Mouse (Mus musculus) neural tube, embryonic 11.5 days (tissue): ENCODE data around the gene Olfr869. TPM values are rescaled to one million over a fixed set of nuclear protein-coding genes. Genes with fewer than 3 reads are reported as not detected.

Experiments
- ATAC-seq: fragments of 200-750 bp; cut with Nextera tagmentation; 2 replicates; pipeline ENCODE4 v1.8.0; 2017; ENCODE audit warnings: moderate number of reproducible peaks, mild to moderate bottlenecking, moderate TSS enrichment, moderate library complexity; ENCODE audit not compliant: insufficient read depth, low FRiP score, low TSS enrichment
- DNase-seq: peaks from one replicate; pipeline ENCODE4 v3.0.0-alpha.2; 2015; ENCODE audit warnings: low spot score
- H3K27ac ChIP-seq: fragments of 300-500 bp; sonication (generic); 2 replicates; pipeline ENCODE4 v1.5.1; 2014; ENCODE audit warnings: low read depth, mild to moderate bottlenecking, low read length
- H3K27me3 ChIP-seq: fragments of 300-500 bp; sonication (generic); 2 replicates; pipeline ENCODE4 v1.6.1; 2014; ENCODE audit warnings: mild to moderate bottlenecking, low read length, mixed read lengths; ENCODE audit not compliant: control insufficient read depth, insufficient read depth
- H3K36me3 ChIP-seq: fragments of 300-500 bp; sonication (generic); 2 replicates; pipeline ENCODE4 v1.6.1; 2014; ENCODE audit warnings: mild to moderate bottlenecking, low read length, moderate library complexity, mixed read lengths; ENCODE audit not compliant: control insufficient read depth, insufficient read depth
- H3K4me1 ChIP-seq: fragments of 300-500 bp; sonication (generic); 2 replicates; pipeline ENCODE4 v1.6.1; 2014; ENCODE audit warnings: low read length, mixed read lengths; ENCODE audit not compliant: control insufficient read depth, insufficient read depth
- H3K4me2 ChIP-seq: fragments of 300-500 bp; sonication (generic); 2 replicates; pipeline ENCODE4 v1.6.1; 2014; ENCODE audit warnings: low read depth, mild to moderate bottlenecking, moderate library complexity
- H3K4me3 ChIP-seq: fragments of 300-500 bp; sonication (generic); 2 replicates; pipeline ENCODE4 v1.5.1; 2014; ENCODE audit warnings: low read depth, low read length
- H3K9ac ChIP-seq: fragments of 300-500 bp; sonication (generic); 2 replicates; pipeline ENCODE4 v1.6.1; 2014; ENCODE audit warnings: mild to moderate bottlenecking, low read length
- H3K9me3 ChIP-seq: fragments of 300-500 bp; sonication (generic); 2 replicates; pipeline ENCODE4 v1.6.1; 2016; ENCODE audit warnings: low read length; ENCODE audit not compliant: control insufficient read depth
- WGBS: fragments of 180-500 bp; shearing (Covaris S2); extraction: QIAGEN DNeasy Blood & Tissue Kit; methylation state at CpG from one replicate; pipeline ENCODE4 v1.1.7; 2014; 5-methylcytosine and 5-hydroxymethylcytosine counted together
- polyA plus RNA-seq: library from polyadenylated mRNA; unstranded; fragments of >200 nt; fragmentation: Nextera tagmentation; extraction: Ambion mirVana; gene quantifications from 2 replicates; pipeline ENCODE4 v1.2.1, GENCODE M21; 2014

The Olfr869 gene
- polyA plus RNA-seq = not detected in 2 replicates

DNA sequence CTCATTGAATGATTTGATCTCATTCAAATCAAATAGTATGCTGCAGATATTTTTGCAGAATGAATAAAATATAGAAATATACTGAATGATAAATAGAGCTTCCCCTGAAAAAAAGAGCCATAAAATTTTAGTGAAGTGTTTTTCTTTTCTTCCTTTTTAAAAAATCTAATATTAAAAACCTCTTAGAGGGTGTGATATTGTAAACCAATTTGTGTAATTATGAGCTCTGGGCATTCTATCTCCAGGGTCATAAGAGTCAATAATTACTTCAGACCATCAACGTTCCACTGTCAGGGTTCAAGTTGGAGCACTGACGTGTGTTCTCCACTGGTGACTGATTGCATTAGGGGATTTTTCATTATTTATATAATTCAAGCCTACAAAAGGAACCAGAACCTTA is at the start of gene Olfr869:
Olfr869 (plus strand) TSS at position 301 of the 400 bp plus-strand sequence.
- Histone ChIP-seq H3K27ac (no peak within 1 kb of the TSS), H3K27me3 (no peaks in the 10 kb centered on the region), H3K9ac (no peak within 1 kb of the TSS), H3K4me2 (no peak within 1 kb of the TSS), H3K4me1 (no peaks in the 10 kb centered on the region), H3K36me3 (no peaks in the 10 kb centered on the region), H3K4me3 (no peak within 1 kb of the TSS), H3K9me3 (no peaks in the 10 kb centered on the region)
- DNase-seq (no peak), ATAC-seq (no peak)
- WGBS = 81% methylated on average over 2 of the region's 2 CpGs

- 55% methylated on average over 2 of the region's 2 CpGs for WGBS
- ATAC-seq = no peak
- Histone ChIP-seq H3K4me3 (no peak within 1 kb of the TSS), H3K4me2 (no peak within 1 kb of the TSS), H3K4me1 (no peaks in the 10 kb centered on the region), H3K27ac (no peak within 1 kb of the TSS), H3K27me3 (no peaks in the 10 kb centered on the region), H3K36me3 (no peaks in the 10 kb centered on the region), H3K9ac (no peak within 1 kb of the TSS), H3K9me3 (peaks cover 3% of the 10 kb centered on the region; the same call in 1 of the 2 replicates)
- no peak for DNase-seq
Observed at GRCm38 (mm10) chr9:20098326-20098725, 30.5 kb upstream of the Olfr869 start, which contains the start of gene Olfr868. Gene Olfr868 (plus strand): TSS chr9:20098626.

DNA sequence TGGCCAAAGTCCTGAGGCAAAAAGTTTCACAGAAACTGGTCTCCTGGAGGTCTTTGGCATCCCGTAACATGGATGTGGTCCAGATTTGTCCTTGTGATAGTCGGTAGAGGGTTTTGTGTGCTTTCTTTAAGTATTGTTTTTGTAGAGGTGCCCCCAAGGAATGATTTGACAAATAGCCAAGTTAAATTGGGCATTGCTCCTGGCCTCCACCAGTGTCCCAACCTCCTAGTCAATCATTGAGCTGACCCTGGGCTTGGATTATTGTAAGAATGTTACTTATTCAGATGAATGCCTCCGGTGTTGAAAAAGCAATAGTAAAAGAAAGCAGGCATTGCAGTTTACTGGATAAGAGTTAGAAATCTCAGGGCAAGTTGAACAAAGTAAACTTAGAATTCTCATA is 20.9 kb downstream of the Olfr869 start:
- Histone ChIP-seq H3K9ac (no peak overlapping the region), H3K4me2 (no peak overlapping the region), H3K27ac (no peak overlapping the region), H3K36me3 (no peaks in the 10 kb centered on the region), H3K4me3 (no peak overlapping the region), H3K4me1 (no peaks in the 10 kb centered on the region), H3K27me3 (no peaks in the 10 kb centered on the region), H3K9me3 (no peaks in the 10 kb centered on the region)
- DNase-seq (no peak), ATAC-seq (no peak)
- 90% methylated on average over 3 of the region's 3 CpGs for WGBS

- Histone ChIP-seq H3K4me3 (no peak within 1 kb of the TSS), H3K27me3 (no peaks in the 10 kb centered on the region), H3K36me3 (no peaks in the 10 kb centered on the region), H3K4me1 (no peaks in the 10 kb centered on the region), H3K9me3 (no peaks in the 10 kb centered on the region; the same call in 1 of the 2 replicates), H3K9ac (no peak within 1 kb of the TSS), H3K27ac (no peak within 1 kb of the TSS), H3K4me2 (no peak within 1 kb of the TSS)
- no peak for DNase-seq
- ATAC-seq = no peak
- WGBS = 78% methylated on average over 2 of the region's 2 CpGs
Observed at GRCm38 (mm10) chr9:20173957-20174356, 45.1 kb downstream of the Olfr869 start, which contains the start of gene Olfr870. Gene Olfr870 (minus strand): TSS chr9:20174057.

GRCm38 (mm10) chr9:20179463-20179862 is 50.7 kb downstream of the Olfr869 start:
- Histone ChIP-seq H3K4me2 (no peak overlapping the region), H3K36me3 (no peaks in the 10 kb centered on the region), H3K27me3 (no peaks in the 10 kb centered on the region), H3K4me1 (no peaks in the 10 kb centered on the region), H3K9ac (no peak overlapping the region), H3K9me3 (no peaks in the 10 kb centered on the region; the same call in 1 of the 2 replicates), H3K27ac (no peak overlapping the region), H3K4me3 (no peak overlapping the region)
- ATAC-seq = no peak
- no peak for DNase-seq
- 73% methylated on average over 5 of the region's 5 CpGs for WGBS

Other genes starting within 250 kb of the Olfr869 start
- not detected in 2 replicates for gene Olfr862, start 241.0 kb upstream of the Olfr869 start, polyA plus RNA-seq
- gene Olfr77, start 212.1 kb upstream of the Olfr869 start, polyA plus RNA-seq = 0.22 and 0.27 TPM in 2 replicates
- not detected in 2 replicates for gene Olfr866, start 101.0 kb upstream of the Olfr869 start, polyA plus RNA-seq
- gene Olfr867, start 71.4 kb upstream of the Olfr869 start, polyA plus RNA-seq = not detected in 2 replicates
- gene Olfr868, start 30.4 kb upstream of the Olfr869 start, polyA plus RNA-seq = not detected in 2 replicates
- not detected in 2 replicates for gene Olfr870, start 45.0 kb downstream of the Olfr869 start, polyA plus RNA-seq
- not detected in 2 replicates for gene Olfr871, start 83.2 kb downstream of the Olfr869 start, polyA plus RNA-seq
- not detected in 2 replicates for gene Olfr872, start 108.1 kb downstream of the Olfr869 start, polyA plus RNA-seq
- not detected in 2 replicates for gene Olfr39, start 153.3 kb downstream of the Olfr869 start, polyA plus RNA-seq
- not detected in 2 replicates for gene Olfr873, start 169.5 kb downstream of the Olfr869 start, polyA plus RNA-seq
- gene Olfr18, start 207.1 kb downstream of the Olfr869 start, polyA plus RNA-seq = not detected in 2 replicates